Mouse (Mus musculus): ENCODE results near the gene Fbxl16.

Gene Fbxl16

GRCm38 (mm10) chr17:25843636-25844395 is 34.9 kb downstream of the Fbxl16 start:
- DNase-seq = peak in 1 of 2 experiments; percentile 20

- DNase-seq = peak; percentile 96 to 97
These were observed 35.6 kb downstream of the Fbxl16 start, which contains the start of gene Rhot2 for GRCm38 (mm10) chr17:25844396-25844901. Gene Rhot2 (minus strand): TSS chr17:25844851.

GRCm38 (mm10) chr17:25860229-25860628 is 51.3 kb downstream of the Fbxl16 start:
- DNase-seq = no peak

- DNase-seq = peak; percentile 93 to 95
These were observed 52.2 kb downstream of the Fbxl16 start, which contains the start of gene Wdr90 for GRCm38 (mm10) chr17:25860832-25861703. Gene Wdr90 (minus strand): TSS chr17:25861501.

- DNase-seq = no peak
These were observed 53.1 kb downstream of the Fbxl16 start for GRCm38 (mm10) chr17:25861704-25862612.

- peak in 1 of 2 experiments; percentile 39 for DNase-seq
These were observed 54.8 kb downstream of the Fbxl16 start for GRCm38 (mm10) chr17:25863681-25864080.

GRCm38 (mm10) chr17:25864311-25864710 is 55.4 kb downstream of the Fbxl16 start:
- DNase-seq = no peak

- no peak for DNase-seq
These were observed 56.4 kb downstream of the Fbxl16 start for GRCm38 (mm10) chr17:25865288-25865687.

- no peak for DNase-seq
These were observed 57.3 kb downstream of the Fbxl16 start for GRCm38 (mm10) chr17:25866172-25866571.

- no peak for DNase-seq
These were observed 58.6 kb downstream of the Fbxl16 start for GRCm38 (mm10) chr17:25867509-25867835.

- DNase-seq = peak; percentile 70 to 82
These were observed 59.1 kb downstream of the Fbxl16 start for GRCm38 (mm10) chr17:25867836-25868600.

GRCm38 (mm10) chr17:25868601-25869191 is 59.8 kb downstream of the Fbxl16 start, which contains the start of gene Mcrip2:
Gene Mcrip2 (minus strand): TSS chr17:25868764.
- peak; percentile 84 to 90 for DNase-seq

GRCm38 (mm10) chr17:25869498-25869897 is 60.6 kb downstream of the Fbxl16 start:
- no peak for DNase-seq

- no peak for DNase-seq
These were observed 61.1 kb downstream of the Fbxl16 start for GRCm38 (mm10) chr17:25869954-25870353.

Measured in kidney, postnatal 4 days (tissue).